Mouse (Mus musculus) right cerebral cortex, postnatal 36 days (tissue): ENCODE results near the gene 4931428L18Rik.
A peak's percentile ranks its signal among the peaks of the same experiment; 100 is the strongest.

ENCODE experiments used
- DNase-seq, 2 experiments: peaks; one replicate each; pipeline ENCODE4 v3.0.0; 2022; ENCODE audit warnings: low spot score in 2 of 2, mixed read lengths in 1 of 2

The 4931428L18Rik gene

GRCm38 (mm10) chr1:31152799-31153426, 69.6 kb downstream of the 4931428L18Rik start:
- no peak for DNase-seq

GRCm38 (mm10) chr1:31150546-31150945, 71.9 kb downstream of the 4931428L18Rik start:
- DNase-seq, result no peak

- DNase-seq, result no peak
Measured at GRCm38 (mm10) chr1:31149671-31150070, 72.8 kb downstream of the 4931428L18Rik start.

GRCm38 (mm10) chr1:31143571-31143970, 78.9 kb downstream of the 4931428L18Rik start:
- DNase-seq, result no peak

- DNase-seq, result no peak
Measured at GRCm38 (mm10) chr1:31142288-31143094, 80.0 kb downstream of the 4931428L18Rik start.

- no peak for DNase-seq
Measured at GRCm38 (mm10) chr1:31138387-31138786, 84.1 kb downstream of the 4931428L18Rik start.

- no peak for DNase-seq
Measured at GRCm38 (mm10) chr1:31113466-31113865, 109.0 kb downstream of the 4931428L18Rik start.

- no peak for DNase-seq
Measured at GRCm38 (mm10) chr1:31107961-31108360, 114.5 kb downstream of the 4931428L18Rik start.

GRCm38 (mm10) chr1:31102863-31103657, 119.4 kb downstream of the 4931428L18Rik start:
- DNase-seq, result peak in 1 of 2 experiments; percentile 4

- DNase-seq, result no peak
Measured at GRCm38 (mm10) chr1:31102280-31102679, 120.2 kb downstream of the 4931428L18Rik start.

- DNase-seq, result no peak
Measured at GRCm38 (mm10) chr1:31097208-31097607, 125.3 kb downstream of the 4931428L18Rik start.

GRCm38 (mm10) chr1:31096466-31096793, 126.1 kb downstream of the 4931428L18Rik start:
- no peak for DNase-seq

- peak in 1 of 2 experiments; percentile 6 for DNase-seq
Measured at GRCm38 (mm10) chr1:31095706-31096465, 126.6 kb downstream of the 4931428L18Rik start.

- no peak for DNase-seq
Measured at GRCm38 (mm10) chr1:31094792-31095191, 127.7 kb downstream of the 4931428L18Rik start.

- DNase-seq, result no peak
Measured at GRCm38 (mm10) chr1:31093939-31094338, 128.5 kb downstream of the 4931428L18Rik start.

- DNase-seq, result no peak
Measured at GRCm38 (mm10) chr1:31088686-31089085, 133.8 kb downstream of the 4931428L18Rik start.

- no peak for DNase-seq
Measured at GRCm38 (mm10) chr1:31072523-31073370, 149.7 kb downstream of the 4931428L18Rik start.

- no peak for DNase-seq
Measured at GRCm38 (mm10) chr1:31071209-31071608, 151.3 kb downstream of the 4931428L18Rik start.

GRCm38 (mm10) chr1:31064817-31065740, 157.4 kb downstream of the 4931428L18Rik start:
- DNase-seq, result peak; percentile 23 to 28

- no peak for DNase-seq
Measured at GRCm38 (mm10) chr1:31059806-31060205, 162.7 kb downstream of the 4931428L18Rik start.
